Mouse (Mus musculus): ENCODE results near the gene Lrmda. TPM values are rescaled to one million over a fixed set of nuclear protein-coding genes. Genes with fewer than 3 reads are reported as not detected.

Gene Lrmda
- polyA plus RNA-seq, 1 experiment from 2014 or later, result 1.8 TPM

DNA sequence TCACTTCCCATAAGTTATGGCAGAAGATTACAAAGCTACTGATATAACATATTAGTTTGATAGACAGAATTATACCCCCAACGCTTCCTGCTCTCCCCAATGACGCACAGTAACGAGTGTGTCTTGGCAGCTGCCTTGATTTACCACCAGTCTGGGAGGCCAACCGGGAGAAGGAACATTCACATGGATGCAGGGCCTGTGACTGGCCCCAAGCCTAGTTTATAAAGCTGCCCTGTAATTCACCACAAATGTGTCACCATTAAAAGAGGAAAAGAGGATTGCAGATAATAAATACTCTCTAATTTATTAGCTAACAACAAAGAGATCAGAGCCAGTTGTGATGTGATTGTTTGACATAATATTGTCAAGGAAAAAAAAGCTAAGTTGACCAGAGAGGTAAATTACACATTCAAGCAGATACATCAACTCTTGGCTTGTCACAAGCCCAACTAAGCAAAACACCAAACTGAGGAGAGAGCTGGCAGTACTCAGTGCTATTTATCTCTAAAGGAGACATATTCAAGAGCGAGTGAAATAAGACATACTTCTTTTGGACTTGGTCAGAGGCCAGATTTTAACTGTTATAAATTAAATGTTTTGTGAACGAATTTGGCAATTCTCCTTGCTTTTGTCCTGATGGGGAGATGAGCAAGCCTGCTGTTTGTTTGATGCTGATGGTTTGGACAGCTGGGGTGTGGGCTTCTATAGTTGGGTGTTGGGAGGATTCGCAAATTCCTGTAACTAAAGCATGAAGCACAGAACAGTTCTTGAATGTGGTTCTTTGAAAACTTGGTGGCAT lies 740.9 kb downstream of the Lrmda start:
- Histone ChIP-seq H3K27me3 (replicated peaks; ENCODE audit: control insufficient read depth, insufficient read depth, low read length) (no peaks in the 10 kb centered on the region), H3K4me1 (replicated peaks; ENCODE audit: control insufficient read depth, insufficient read depth, low read length) (no peaks in the 10 kb centered on the region), H3K9ac (ENCODE audit: low read depth, low read length) (no peak overlapping the region), H3K36me3 (ENCODE audit: control insufficient read depth, insufficient read depth) (no peaks in the 10 kb centered on the region), H3K4me2 (replicated peaks; ENCODE audit: low read depth) (no peak overlapping the region), H3K27ac (ENCODE audit: low read depth, low read length) (no peak overlapping the region), H3K9me3 (ENCODE audit: control insufficient read depth) (no peaks in the 10 kb centered on the region), H3K4me3 (ENCODE audit: low read depth, low read length) (no peak overlapping the region)
- ATAC-seq, result peak; percentile 57; the same call in 1 of the 2 replicates
- no peak for TF ChIP-seq CTCF (IDR thresholded peaks at IDR 0.05; ENCODE audit: low read depth)
- WGBS, result 38% methylated on average over 7 of the region's 7 CpGs

GRCm38 (mm10) chr14:22781709-22782108 lies 762.2 kb downstream of the Lrmda start:
- Histone ChIP-seq H3K4me1 (replicated peaks; ENCODE audit: control insufficient read depth, insufficient read depth, low read length) (no peaks in the 10 kb centered on the region), H3K9me3 (ENCODE audit: control insufficient read depth) (no peaks in the 10 kb centered on the region), H3K27ac (ENCODE audit: low read depth, low read length) (no peak overlapping the region), H3K4me3 (ENCODE audit: low read depth, low read length) (no peak overlapping the region), H3K4me2 (replicated peaks; ENCODE audit: low read depth) (no peak overlapping the region), H3K9ac (ENCODE audit: low read depth, low read length) (no peak overlapping the region), H3K36me3 (ENCODE audit: control insufficient read depth, insufficient read depth) (no peaks in the 10 kb centered on the region), H3K27me3 (replicated peaks; ENCODE audit: control insufficient read depth, insufficient read depth, low read length) (no peaks in the 10 kb centered on the region)
- peak; percentile 53 for TF ChIP-seq CTCF (IDR thresholded peaks at IDR 0.05; ENCODE audit: low read depth)
- 92% methylated on average over 2 of the region's 2 CpGs for WGBS
- no peak for ATAC-seq

GRCm38 (mm10) chr14:22782365-22782764 lies 762.9 kb downstream of the Lrmda start:
- Histone ChIP-seq H3K27me3 (replicated peaks; ENCODE audit: control insufficient read depth, insufficient read depth, low read length) (no peaks in the 10 kb centered on the region), H3K9me3 (ENCODE audit: control insufficient read depth) (no peaks in the 10 kb centered on the region), H3K27ac (ENCODE audit: low read depth, low read length) (no peak overlapping the region), H3K4me2 (replicated peaks; ENCODE audit: low read depth) (no peak overlapping the region), H3K9ac (ENCODE audit: low read depth, low read length) (no peak overlapping the region), H3K4me3 (ENCODE audit: low read depth, low read length) (no peak overlapping the region), H3K4me1 (replicated peaks; ENCODE audit: control insufficient read depth, insufficient read depth, low read length) (no peaks in the 10 kb centered on the region), H3K36me3 (ENCODE audit: control insufficient read depth, insufficient read depth) (no peaks in the 10 kb centered on the region)
- peak; percentile 33 for TF ChIP-seq CTCF (IDR thresholded peaks at IDR 0.05; ENCODE audit: low read depth)
- no peak for ATAC-seq
- 55% methylated on average over 2 of the region's 2 CpGs for WGBS

DNA sequence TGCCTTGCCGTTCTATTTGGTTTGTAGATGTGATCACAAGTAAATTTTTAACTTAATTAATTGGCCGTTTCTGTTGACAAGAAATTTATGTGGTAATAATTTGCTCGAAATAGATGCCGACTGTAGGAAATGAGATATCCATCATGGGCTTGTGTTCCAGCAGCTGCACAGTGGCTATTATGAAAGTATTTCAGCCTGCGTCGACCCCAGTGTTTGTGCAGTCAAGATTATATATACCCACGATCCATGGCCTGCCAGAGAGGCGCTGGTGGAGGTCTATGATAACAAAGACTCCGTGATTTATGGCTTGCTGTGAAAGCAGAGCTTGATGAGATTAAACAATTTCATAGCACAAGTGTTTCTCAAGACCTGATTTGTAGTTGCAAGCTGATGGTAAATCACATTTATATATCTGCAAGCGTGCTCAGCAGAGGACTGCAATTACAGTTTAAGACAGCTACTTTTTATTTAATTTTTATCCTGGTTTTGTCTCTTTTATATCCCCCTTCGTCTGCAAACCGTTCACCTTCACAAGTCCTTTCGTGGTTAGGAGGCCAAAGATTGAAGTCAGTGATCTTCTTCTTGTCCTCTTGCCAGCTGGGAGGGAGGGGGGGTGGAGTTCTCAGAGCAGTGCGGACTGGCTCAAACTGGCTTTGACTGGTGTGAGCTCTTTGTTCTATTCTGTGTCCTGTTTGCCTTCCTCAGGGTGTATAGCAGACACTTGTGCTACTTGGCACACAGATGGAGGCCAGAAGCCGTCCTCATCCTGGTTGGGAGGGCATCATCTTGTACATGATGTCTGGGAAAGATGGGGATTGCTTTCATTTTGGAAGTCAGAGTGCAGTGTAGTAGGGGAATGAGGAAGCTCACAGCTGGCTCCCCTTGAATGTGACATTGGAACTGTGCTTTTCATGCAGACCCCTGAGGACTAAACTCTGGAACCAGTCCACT lies 764.0 kb downstream of the Lrmda start:
- no peaks in the 10 kb centered on the region for H3K4me1 ChIP-seq (replicated peaks; ENCODE audit: control insufficient read depth, insufficient read depth, low read length)
- H3K27me3 ChIP-seq (replicated peaks; ENCODE audit: control insufficient read depth, insufficient read depth, low read length), result no peaks in the 10 kb centered on the region
- WGBS, result 4% methylated on average over 15 of the region's 15 CpGs
- H3K36me3 ChIP-seq (ENCODE audit: control insufficient read depth, insufficient read depth), result no peaks in the 10 kb centered on the region
- H3K4me2 ChIP-seq (replicated peaks; ENCODE audit: low read depth), result peak overlapping the region; percentile 43
- no peak overlapping the region for H3K4me3 ChIP-seq (ENCODE audit: low read depth, low read length)
- ATAC-seq, result peak; percentile 41; the same call in 1 of the 2 replicates
- H3K9me3 ChIP-seq (ENCODE audit: control insufficient read depth), result no peaks in the 10 kb centered on the region
- no peak overlapping the region for H3K9ac ChIP-seq (ENCODE audit: low read depth, low read length)
- TF ChIP-seq CTCF (IDR thresholded peaks at IDR 0.05; ENCODE audit: low read depth), result no peak; the same call in 1 of the 2 replicates
- no peak overlapping the region; the same call in 1 of the 2 replicates for H3K27ac ChIP-seq (ENCODE audit: low read depth, low read length)

- TF ChIP-seq CTCF (IDR thresholded peaks at IDR 0.05; ENCODE audit: low read depth), result no peak
- 57% methylated on average over 4 of the region's 4 CpGs for WGBS
- no peaks in the 10 kb centered on the region for H3K36me3 ChIP-seq (ENCODE audit: control insufficient read depth, insufficient read depth)
- no peaks in the 10 kb centered on the region for H3K9me3 ChIP-seq (ENCODE audit: control insufficient read depth)
- H3K9ac ChIP-seq (ENCODE audit: low read depth, low read length), result no peak overlapping the region
- H3K4me1 ChIP-seq (replicated peaks; ENCODE audit: control insufficient read depth, insufficient read depth, low read length), result no peaks in the 10 kb centered on the region
- no peak overlapping the region for H3K27ac ChIP-seq (ENCODE audit: low read depth, low read length)
- H3K4me2 ChIP-seq (replicated peaks; ENCODE audit: low read depth), result no peak overlapping the region
- no peaks in the 10 kb centered on the region for H3K27me3 ChIP-seq (replicated peaks; ENCODE audit: control insufficient read depth, insufficient read depth, low read length)
- no peak overlapping the region for H3K4me3 ChIP-seq (ENCODE audit: low read depth, low read length)
- no peak for ATAC-seq
Observed at GRCm38 (mm10) chr14:22800020-22800419, 780.5 kb downstream of the Lrmda start.

All from intestine, postnatal 0 days (tissue).